Mouse (Mus musculus) ES-Bruce4 (cell line): ENCODE data around the gene Pla2g5.

Source experiments
- CTCF ChIP-seq: IDR thresholded peaks from one replicate; pipeline ENCODE4 v1.8.1; 2011; ENCODE audit warnings: low read depth, low read length
- EP300 ChIP-seq: IDR thresholded peaks from 2 replicates; pipeline ENCODE4 v1.6.1; 2011; ENCODE audit warnings: low read depth, low read length; ENCODE audit not compliant: insufficient read depth
- POLR2A ChIP-seq: IDR thresholded peaks from one replicate; pipeline ENCODE4 v1.8.1; 2011; ENCODE audit warnings: low read length; ENCODE audit not compliant: insufficient read depth

DNA sequence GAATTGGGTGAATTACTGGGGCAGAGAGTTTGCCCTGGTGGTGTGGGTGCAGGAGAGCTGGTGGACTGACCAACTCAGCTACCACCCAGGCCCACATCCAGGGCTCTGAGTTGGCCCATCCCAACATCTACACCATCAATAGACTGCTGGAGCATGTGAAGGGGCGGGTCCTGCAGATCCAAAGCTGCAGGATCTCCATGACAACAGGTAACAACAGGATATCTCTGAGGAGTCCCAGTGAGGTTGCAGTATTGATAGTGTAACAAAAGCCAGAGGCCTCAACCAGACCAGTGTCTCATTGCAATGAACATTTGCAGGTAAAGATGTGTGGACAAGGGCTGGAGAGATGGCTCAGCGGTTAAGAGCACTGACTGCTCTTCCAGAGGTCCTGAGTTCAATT lies 42.2 kb downstream of the Pla2g5 start:
- TF ChIP-seq POLR2A (no peak), CTCF (no peak), EP300 (no peak)
